Mouse (Mus musculus) C2C12 (cell line): ENCODE measurements around the gene Fpr-rs4. TPM values are rescaled to one million over a fixed set of nuclear protein-coding genes. Genes with fewer than 3 reads are reported as not detected.
"Not testable (repeated sequence)": the region's sequence is repeated elsewhere in the genome, so short reads cannot be mapped to it uniquely, and the experiment has no call there.

ENCODE experiments used
- H3K27me3 ChIP-seq: one replicate; pipeline ENCODE4 v1.6.1; 2011; ENCODE audit not compliant: control insufficient read depth, insufficient read depth, insufficient read length
- H3K36me3 ChIP-seq: one replicate; pipeline ENCODE4 v1.6.1; 2011; ENCODE audit not compliant: control insufficient read depth, insufficient read depth
- H3K4me3 ChIP-seq: one replicate; pipeline ENCODE4 v1.5.1; 2011; ENCODE audit warnings: mild to moderate bottlenecking, control low read depth; ENCODE audit not compliant: poor library complexity, insufficient read depth, severe bottlenecking
- H3K79me2 ChIP-seq: one replicate; pipeline ENCODE4 v1.6.1; 2011; ENCODE audit not compliant: control insufficient read depth, insufficient read depth
- H3K79me3 ChIP-seq: one replicate; pipeline ENCODE4 v1.6.1; 2011; ENCODE audit warnings: low read depth, control low read depth
- H3ac ChIP-seq: one replicate; pipeline ENCODE3; 2011; ENCODE audit warnings: low read depth; ENCODE audit not compliant: control insufficient read depth, insufficient read length
- CEBPB ChIP-seq: IDR thresholded peaks from one replicate; pipeline ENCODE4 v1.6.1; 2011; ENCODE audit warnings: low read depth, mild to moderate bottlenecking, control low read depth, moderate library complexity
- CTCF ChIP-seq: IDR thresholded peaks from one replicate; pipeline ENCODE4 v1.5.1; 2011; ENCODE audit not compliant: control insufficient read depth, insufficient read depth, insufficient read length
- FOSL1 ChIP-seq: IDR thresholded peaks from one replicate; pipeline ENCODE4 v1.8.0; 2011; ENCODE audit warnings: mild to moderate bottlenecking, low read length; ENCODE audit not compliant: poor library complexity, insufficient read depth, severe bottlenecking
- MAX ChIP-seq: IDR thresholded peaks from one replicate; pipeline ENCODE4 v1.6.1; 2011; ENCODE audit warnings: mild to moderate bottlenecking, control low read depth
- MYOD1 ChIP-seq: IDR thresholded peaks from one replicate; pipeline ENCODE4 v1.6.1; 2011; ENCODE audit warnings: low read depth; ENCODE audit not compliant: control insufficient read depth, insufficient read length
- MYOG ChIP-seq: IDR thresholded peaks from one replicate; pipeline ENCODE4 v1.6.1; 2011; ENCODE audit not compliant: control insufficient read depth, insufficient read length; ENCODE audit errors: extremely low read depth
- USF1 ChIP-seq: IDR thresholded peaks from one replicate; pipeline ENCODE4 v1.6.1; 2011; ENCODE audit warnings: low read depth, mild to moderate bottlenecking, control low read depth, moderate library complexity
- long read RNA-seq, 2 experiments: library from polyadenylated mRNA; unstranded; transcript quantifications; one replicate each; pipeline ENCODE4 v2.0.0; 2019 to 2020
- polyA plus RNA-seq: library from polyadenylated mRNA; unstranded; fragments of >200 nt; fragmentation: generic; extraction: Trizol; gene quantifications from one replicate; pipeline ENCODE4 v1.2.1, GENCODE M21; 2012; ENCODE audit warnings: missing spikeins

Fpr-rs4 gene
- polyA plus RNA-seq, result not detected
- long read RNA-seq, experiment 1, result 0 reads
- long read RNA-seq, experiment 2, result 0 reads

GRCm38 (mm10) chr17:18021433-18021832 lies at the start of gene Fpr-rs4:
Gene Fpr-rs4 (plus strand): TSS chr17:18021733.
- Histone ChIP-seq H3ac (no peak within 1 kb of the TSS), H3K36me3 (no peaks in the 10 kb centered on the region), H3K27me3 (no peaks in the 10 kb centered on the region), H3K79me2 (no peaks in the 10 kb centered on the region), H3K4me3 (no peak within 1 kb of the TSS), H3K79me3 (no peaks in the 10 kb centered on the region)
- TF ChIP-seq CEBPB (no peak), MAX (no peak), USF1 (no peak), CTCF (no peak), MYOG (no peak), FOSL1 (no peak), MYOD1 (no peak)

- Histone ChIP-seq H3ac (no peak overlapping the region), H3K79me3 (no peaks in the 10 kb centered on the region), H3K4me3 (no peak overlapping the region), H3K27me3 (no peaks in the 10 kb centered on the region), H3K79me2 (no peaks in the 10 kb centered on the region), H3K36me3 (no peaks in the 10 kb centered on the region)
- TF ChIP-seq FOSL1 (no peak), MAX (no peak), USF1 (no peak), CEBPB (no peak), CTCF (no peak), MYOG (no peak), MYOD1 (no peak)
Measured at GRCm38 (mm10) chr17:17973443-17973842, 48.1 kb upstream of the Fpr-rs4 start.

GRCm38 (mm10) chr17:17981232-17981631 lies 40.3 kb upstream of the Fpr-rs4 start:
- not testable (repeated sequence) for H3K79me3 ChIP-seq, H3K79me2 ChIP-seq, H3ac ChIP-seq, H3K27me3 ChIP-seq, H3K4me3 ChIP-seq, H3K36me3 ChIP-seq

GRCm38 (mm10) chr17:18004752-18005151 lies 16.8 kb upstream of the Fpr-rs4 start:
- H3ac ChIP-seq, result no peak overlapping the region
- H3K4me3 ChIP-seq, result no peak overlapping the region
- no peaks in the 10 kb centered on the region for H3K79me2 ChIP-seq
- no peaks in the 10 kb centered on the region for H3K79me3 ChIP-seq
- no peaks in the 10 kb centered on the region for H3K36me3 ChIP-seq
- no peaks in the 10 kb centered on the region for H3K27me3 ChIP-seq
- TF ChIP-seq FOSL1 (no peak), MAX (no peak), MYOD1 (no peak), CEBPB (no peak), CTCF (no peak), MYOG (no peak), USF1 (no peak)

- TF ChIP-seq FOSL1, result no peak
- H3K79me3 ChIP-seq, result no peaks in the 10 kb centered on the region
- H3K36me3 ChIP-seq, result no peaks in the 10 kb centered on the region
- H3ac ChIP-seq, result no peak within 1 kb of the TSS
- no peaks in the 10 kb centered on the region for H3K79me2 ChIP-seq
- H3K4me3 ChIP-seq, result no peak within 1 kb of the TSS
- no peaks in the 10 kb centered on the region for H3K27me3 ChIP-seq
Measured at GRCm38 (mm10) chr17:18049124-18049523, 27.6 kb downstream of the Fpr-rs4 start, which contains the start of gene Vmn2r124. Gene Vmn2r124 (plus strand): TSS chr17:18049424.

Other genes with a start within 250 kb of the Fpr-rs4 start
- gene Spaca6, start 194.6 kb upstream of the Fpr-rs4 start, polyA plus RNA-seq, result 11.2 TPM
- 2.5 TPM for gene Has1, start 166.5 kb upstream of the Fpr-rs4 start, polyA plus RNA-seq
- gene Fpr1, start 137.8 kb upstream of the Fpr-rs4 start, polyA plus RNA-seq, result not detected
- not detected for gene Fpr2, start 133.9 kb upstream of the Fpr-rs4 start, polyA plus RNA-seq
- gene Fpr3, start 133.9 kb upstream of the Fpr-rs4 start, polyA plus RNA-seq, result not detected
- not detected for gene Vmn2r124, start 27.7 kb downstream of the Fpr-rs4 start, polyA plus RNA-seq
- gene Vmn2r91, start 63.3 kb downstream of the Fpr-rs4 start, polyA plus RNA-seq, result not detected
- not detected for gene Vmn2r92, start 130.2 kb downstream of the Fpr-rs4 start, polyA plus RNA-seq